Mouse (Mus musculus) adrenal gland, postnatal 25 days (tissue): Measurements from ENCODE around the gene Zfp687. TPM values are rescaled to one million over a fixed set of nuclear protein-coding genes. Genes with fewer than 3 reads are reported as not detected.

Source experiments
- DNase-seq: peaks from one replicate; pipeline ENCODE4 v3.0.0; 2021; ENCODE audit warnings: mixed read lengths
- total RNA-seq: library from RNA; stranded (reverse); gene quantifications from 2 replicates; pipeline ENCODE4 v1.2.3, GENCODE M21; 2021

Zfp687 gene
- total RNA-seq, 1 experiment from 2014 or later, result 44.9 TPM

- no peak for DNase-seq
Measured at GRCm38 (mm10) chr3:95016532-95017056, 1.3 kb upstream of the Zfp687 start.

GRCm38 (mm10) chr3:95015891-95016531 is 763 bp upstream of the Zfp687 start:
- peak; percentile 92 for DNase-seq

GRCm38 (mm10) chr3:95014428-95015151 is 658 bp downstream of the Zfp687 start:
- peak; percentile 66 for DNase-seq

- no peak for DNase-seq
Measured at GRCm38 (mm10) chr3:95013699-95014427, 1.4 kb downstream of the Zfp687 start.

GRCm38 (mm10) chr3:95012982-95013381 is 2.3 kb downstream of the Zfp687 start:
- no peak for DNase-seq

GRCm38 (mm10) chr3:95010396-95010795 is 4.9 kb downstream of the Zfp687 start:
- no peak for DNase-seq

- DNase-seq, result peak; percentile 51
Measured at GRCm38 (mm10) chr3:95007706-95008105, 7.5 kb downstream of the Zfp687 start.

- no peak for DNase-seq
Measured at GRCm38 (mm10) chr3:95005651-95006050, 9.6 kb downstream of the Zfp687 start.

- no peak for DNase-seq
Measured at GRCm38 (mm10) chr3:95003273-95003672, 12.0 kb downstream of the Zfp687 start.

- no peak for DNase-seq
Measured at GRCm38 (mm10) chr3:95002569-95002968, 12.7 kb downstream of the Zfp687 start.

GRCm38 (mm10) chr3:94996946-94997345 is 18.3 kb downstream of the Zfp687 start:
- DNase-seq, result peak; percentile 73

GRCm38 (mm10) chr3:94989159-94989761 is 26.0 kb downstream of the Zfp687 start:
- no peak for DNase-seq

- DNase-seq, result peak; percentile 55
Measured at GRCm38 (mm10) chr3:94987578-94987977, 27.7 kb downstream of the Zfp687 start.

- no peak for DNase-seq
Measured at GRCm38 (mm10) chr3:94985513-94985912, 29.7 kb downstream of the Zfp687 start.

- no peak for DNase-seq
Measured at GRCm38 (mm10) chr3:94984312-94984711, 30.9 kb downstream of the Zfp687 start.

GRCm38 (mm10) chr3:94974528-94975422 is 40.5 kb downstream of the Zfp687 start, which contains the start of gene Pi4kb:
Gene Pi4kb (plus strand): TSS chr3:94974731.
- peak; percentile 80 for DNase-seq

GRCm38 (mm10) chr3:94974026-94974527 is 41.2 kb downstream of the Zfp687 start:
- DNase-seq, result no peak

- no peak for DNase-seq
Measured at GRCm38 (mm10) chr3:94973620-94974019, 41.6 kb downstream of the Zfp687 start.

GRCm38 (mm10) chr3:94972552-94972951 is 42.7 kb downstream of the Zfp687 start:
- DNase-seq, result no peak

- DNase-seq, result no peak
Measured at GRCm38 (mm10) chr3:94965878-94966277, 49.4 kb downstream of the Zfp687 start.

GRCm38 (mm10) chr3:94964989-94965388 is 50.3 kb downstream of the Zfp687 start:
- DNase-seq, result no peak
